Mouse (Mus musculus): ENCODE results near the gene Dynlrb2. TPM values are rescaled to one million over a fixed set of nuclear protein-coding genes. Genes with fewer than 3 reads are reported as not detected.

Dynlrb2 gene
- polyA plus RNA-seq, 1 experiment from 2014 or later, result not detected

- Histone ChIP-seq H3K4me3 (ENCODE audit: low read depth, low read length) (no peak overlapping the region), H3K27ac (ENCODE audit: low read depth, low read length) (no peak overlapping the region), H3K4me1 (replicated peaks; ENCODE audit: control insufficient read depth, insufficient read depth, low read length) (no peaks in the 10 kb centered on the region), H3K27me3 (replicated peaks; ENCODE audit: control insufficient read depth, insufficient read depth, low read length) (no peaks in the 10 kb centered on the region), H3K9ac (ENCODE audit: low read depth, low read length) (no peak overlapping the region), H3K4me2 (replicated peaks; ENCODE audit: low read depth) (no peak overlapping the region), H3K36me3 (ENCODE audit: control insufficient read depth, insufficient read depth) (no peaks in the 10 kb centered on the region), H3K9me3 (ENCODE audit: control insufficient read depth) (no peaks in the 10 kb centered on the region)
- no peak for TF ChIP-seq CTCF (IDR thresholded peaks at IDR 0.05; ENCODE audit: low read depth)
- 63% methylated on average over 5 of the region's 5 CpGs for WGBS
- no peak for ATAC-seq
Measured at GRCm38 (mm10) chr8:116508721-116509120, 3.9 kb downstream of the Dynlrb2 start.

GRCm38 (mm10) chr8:116509247-116509646, 4.5 kb downstream of the Dynlrb2 start:
- H3K27ac ChIP-seq (ENCODE audit: low read depth, low read length), result no peak overlapping the region
- H3K27me3 ChIP-seq (replicated peaks; ENCODE audit: control insufficient read depth, insufficient read depth, low read length), result no peaks in the 10 kb centered on the region
- H3K9ac ChIP-seq (ENCODE audit: low read depth, low read length), result no peak overlapping the region
- ATAC-seq, result no peak
- TF ChIP-seq CTCF (IDR thresholded peaks at IDR 0.05; ENCODE audit: low read depth), result no peak
- no peaks in the 10 kb centered on the region for H3K36me3 ChIP-seq (ENCODE audit: control insufficient read depth, insufficient read depth)
- WGBS, result 56% methylated on average over 3 of the region's 3 CpGs
- H3K4me3 ChIP-seq (ENCODE audit: low read depth, low read length), result no peak overlapping the region
- H3K4me1 ChIP-seq (replicated peaks; ENCODE audit: control insufficient read depth, insufficient read depth, low read length), result no peaks in the 10 kb centered on the region
- no peak overlapping the region for H3K4me2 ChIP-seq (replicated peaks; ENCODE audit: low read depth)
- no peaks in the 10 kb centered on the region for H3K9me3 ChIP-seq (ENCODE audit: control insufficient read depth)

- Histone ChIP-seq H3K4me2 (replicated peaks; ENCODE audit: low read depth) (no peak overlapping the region), H3K4me1 (replicated peaks; ENCODE audit: control insufficient read depth, insufficient read depth, low read length) (no peaks in the 10 kb centered on the region), H3K9ac (ENCODE audit: low read depth, low read length) (no peak overlapping the region), H3K36me3 (ENCODE audit: control insufficient read depth, insufficient read depth) (no peaks in the 10 kb centered on the region), H3K27me3 (replicated peaks; ENCODE audit: control insufficient read depth, insufficient read depth, low read length) (no peaks in the 10 kb centered on the region), H3K27ac (ENCODE audit: low read depth, low read length) (no peak overlapping the region), H3K4me3 (ENCODE audit: low read depth, low read length) (no peak overlapping the region), H3K9me3 (ENCODE audit: control insufficient read depth) (peaks cover 10% of the 10 kb centered on the region; the same call in 1 of the 2 replicates)
- WGBS, result 86% methylated on average over 5 of the region's 5 CpGs
- no peak for TF ChIP-seq CTCF (IDR thresholded peaks at IDR 0.05; ENCODE audit: low read depth)
- ATAC-seq, result no peak
Measured at GRCm38 (mm10) chr8:116519676-116520075, 14.9 kb downstream of the Dynlrb2 start.

GRCm38 (mm10) chr8:116521208-116521607, 16.4 kb downstream of the Dynlrb2 start:
- H3K4me3 ChIP-seq (ENCODE audit: low read depth, low read length), result no peak overlapping the region
- no peak overlapping the region for H3K27ac ChIP-seq (ENCODE audit: low read depth, low read length)
- H3K9ac ChIP-seq (ENCODE audit: low read depth, low read length), result no peak overlapping the region
- H3K36me3 ChIP-seq (ENCODE audit: control insufficient read depth, insufficient read depth), result no peaks in the 10 kb centered on the region
- no peaks in the 10 kb centered on the region for H3K27me3 ChIP-seq (replicated peaks; ENCODE audit: control insufficient read depth, insufficient read depth, low read length)
- WGBS, result 91% methylated on average over 4 of the region's 4 CpGs
- ATAC-seq, result no peak
- H3K4me1 ChIP-seq (replicated peaks; ENCODE audit: control insufficient read depth, insufficient read depth, low read length), result no peaks in the 10 kb centered on the region
- no peak for TF ChIP-seq CTCF (IDR thresholded peaks at IDR 0.05; ENCODE audit: low read depth)
- peaks cover 9% of the 10 kb centered on the region; the same call in 1 of the 2 replicates for H3K9me3 ChIP-seq (ENCODE audit: control insufficient read depth)
- H3K4me2 ChIP-seq (replicated peaks; ENCODE audit: low read depth), result no peak overlapping the region

GRCm38 (mm10) chr8:116521641-116522040, 16.9 kb downstream of the Dynlrb2 start:
- Histone ChIP-seq H3K27me3 (replicated peaks; ENCODE audit: control insufficient read depth, insufficient read depth, low read length) (no peaks in the 10 kb centered on the region), H3K4me3 (ENCODE audit: low read depth, low read length) (no peak overlapping the region), H3K9me3 (ENCODE audit: control insufficient read depth) (peaks cover 5% of the 10 kb centered on the region; the same call in 1 of the 2 replicates), H3K9ac (ENCODE audit: low read depth, low read length) (no peak overlapping the region), H3K4me2 (replicated peaks; ENCODE audit: low read depth) (no peak overlapping the region), H3K27ac (ENCODE audit: low read depth, low read length) (no peak overlapping the region), H3K4me1 (replicated peaks; ENCODE audit: control insufficient read depth, insufficient read depth, low read length) (no peaks in the 10 kb centered on the region), H3K36me3 (ENCODE audit: control insufficient read depth, insufficient read depth) (no peaks in the 10 kb centered on the region)
- TF ChIP-seq CTCF (IDR thresholded peaks at IDR 0.05; ENCODE audit: low read depth), result no peak
- 75% methylated on average over 3 of the region's 3 CpGs for WGBS
- ATAC-seq, result no peak

- 76% methylated on average over 11 of the region's 11 CpGs for WGBS
- ATAC-seq, result no peak
- H3K9me3 ChIP-seq (ENCODE audit: control insufficient read depth), result no peaks in the 10 kb centered on the region; the same call in 1 of the 2 replicates
- no peak overlapping the region for H3K27ac ChIP-seq (ENCODE audit: low read depth, low read length)
- no peaks in the 10 kb centered on the region for H3K4me1 ChIP-seq (replicated peaks; ENCODE audit: control insufficient read depth, insufficient read depth, low read length)
- no peak overlapping the region for H3K4me3 ChIP-seq (ENCODE audit: low read depth, low read length)
- H3K9ac ChIP-seq (ENCODE audit: low read depth, low read length), result no peak overlapping the region
- H3K4me2 ChIP-seq (replicated peaks; ENCODE audit: low read depth), result no peak overlapping the region
- no peak for TF ChIP-seq CTCF (IDR thresholded peaks at IDR 0.05; ENCODE audit: low read depth)
- no peaks in the 10 kb centered on the region for H3K27me3 ChIP-seq (replicated peaks; ENCODE audit: control insufficient read depth, insufficient read depth, low read length)
- H3K36me3 ChIP-seq (ENCODE audit: control insufficient read depth, insufficient read depth), result no peaks in the 10 kb centered on the region
Measured at GRCm38 (mm10) chr8:116522104-116522767, 17.5 kb downstream of the Dynlrb2 start.

All from intestine, postnatal 0 days (tissue).